Comparison of ENCODE assay signal across 18 mouse cellular contexts in genomic region chr4:33947584-33947983, GRCm38 (mm10).
"Had no signal": no experiment of that assay in that cellular context is flagged by ENCODE, and none has a peak within 500 bp of the region (broad histone marks: within the 10 kb centered on the region; RNA-seq: fewer than 3 reads in every experiment).

No protein-coding gene starts in this region.

- H3K36me3 ChIP-seq: liver, embryonic 12.5 days; liver, embryonic 15.5 days; lung, embryonic 15.5 days had no signal

- H3K4me3 ChIP-seq: layer of hippocampus, adult 2 months; limb, embryonic 10.5 days; limb, embryonic 13.5 days; liver, embryonic 12.5 days; liver, embryonic 15.5 days; lung, embryonic 15.5 days; megakaryocyte, embryonic 14.5 days had no signal

- H3K27me3 ChIP-seq: limb, embryonic 13.5 days; liver, embryonic 12.5 days; liver, embryonic 15.5 days; lung, embryonic 15.5 days; megakaryocyte, embryonic 14.5 days had no signal

- DNase-seq: kidney, postnatal 25 days; layer of hippocampus, adult 9-11 months; liver; lung, adult 18-20 months; lung, postnatal 10 days; lung, postnatal 36 days; midbrain, embryonic 14.5 days; thymus, adult 18-20 months; thymus, postnatal 14 days had no signal

- H3K9me3 ChIP-seq: limb, embryonic 10.5 days; limb, embryonic 13.5 days; liver, embryonic 12.5 days; liver, embryonic 15.5 days; lung, embryonic 15.5 days had no signal

- H3K9ac ChIP-seq: limb, embryonic 13.5 days; liver, embryonic 12.5 days; liver, embryonic 15.5 days; lung, embryonic 15.5 days had no signal

- ATAC-seq: liver, embryonic 12.5 days had no signal

- H3K27ac ChIP-seq: kidney, postnatal 0 days; layer of hippocampus, adult 2 months; limb, embryonic 10.5 days; limb, embryonic 13.5 days; liver, embryonic 12.5 days; liver, embryonic 15.5 days; lung, embryonic 15.5 days had no signal

- H3K4me2 ChIP-seq: limb, embryonic 13.5 days; liver, embryonic 12.5 days; liver, embryonic 15.5 days; lung, embryonic 15.5 days; midbrain, embryonic 11.5 days had no signal

- H3K4me1 ChIP-seq: limb, embryonic 10.5 days; limb, embryonic 13.5 days; liver, embryonic 12.5 days; liver, embryonic 15.5 days; lung, embryonic 15.5 days; megakaryocyte, embryonic 14.5 days had no signal
